Mouse (Mus musculus): ENCODE measurements around the gene Gm43191. TPM values are rescaled to one million over a fixed set of nuclear protein-coding genes. Genes with fewer than 3 reads are reported as not detected.

Gene Gm43191
- total and polyA plus RNA-seq, 3 experiments, result not detected

DNA sequence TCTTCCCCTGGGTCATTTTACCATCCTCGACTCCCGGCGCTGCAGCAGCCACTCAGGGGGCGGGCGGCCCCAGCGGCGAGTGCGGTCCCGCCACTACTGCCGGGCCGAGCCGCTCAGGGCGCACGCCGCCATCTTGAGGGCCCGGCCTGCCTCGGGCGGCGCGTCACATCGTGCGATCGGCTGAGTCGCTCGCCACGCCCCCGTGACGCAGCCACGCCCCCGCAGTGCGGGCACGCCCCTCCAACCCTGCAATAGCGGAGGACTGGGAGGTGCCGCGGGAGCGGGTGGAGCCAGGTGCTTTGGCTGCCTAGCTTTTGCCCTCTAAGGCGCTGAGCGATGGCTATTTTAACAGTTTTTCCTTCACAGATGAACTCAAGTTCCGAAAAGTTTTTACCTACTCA lies 18.6 kb downstream of the Gm43191 start, which contains the start of gene Mfsd14a:
Gene Mfsd14a (minus strand): TSS at position 215 of the 401 bp plus-strand sequence.
- Histone ChIP-seq H3K36me3 (replicated peaks) (peaks cover 49% of the 10 kb centered on the region), H3K4me1 (ENCODE audit: insufficient read depth, low read depth, low read length) (peaks cover 40% of the 10 kb centered on the region), H3K4me3 (ENCODE audit: low read depth, low read length) (peak within 1 kb of the TSS; percentile 99), H3K27me3 (ENCODE audit: insufficient read depth, low read length) (no peaks in the 10 kb centered on the region), H3K9me3 (replicated peaks) (no peaks in the 10 kb centered on the region)
- no peak for TF ChIP-seq GATA1 (IDR thresholded peaks at IDR 0.05; ENCODE audit: borderline replicate concordance, low read length)
- TF ChIP-seq GATA2 (IDR thresholded peaks at IDR 0.05; ENCODE audit: borderline replicate concordance, low read depth, low read length), result no peak
- no peak for TF ChIP-seq CTCF (IDR thresholded peaks at IDR 0.05; ENCODE audit: low read depth, low read length)
- no peak for TF ChIP-seq POLR2AphosphoS5 (IDR thresholded peaks at IDR 0.05; ENCODE audit: insufficient replicate concordance, low read depth, low read length)
- no peak for TF ChIP-seq TAL1 (conservative IDR thresholded peaks at IDR 0.05; ENCODE audit: low read depth, low read length)
- DNase-seq (ENCODE audit: low spot score) (peak; percentile 92), ATAC-seq (ENCODE audit: extremely low read depth, insufficient number of reproducible peaks, low FRiP score, poor library complexity, severe bottlenecking) (peak; percentile 89)

- DNase-seq (ENCODE audit: low spot score), result peak; percentile 52
- Histone ChIP-seq H3K4me3 (ENCODE audit: low read depth, low read length) (peak overlapping the region; percentile 99), H3K4me1 (ENCODE audit: insufficient read depth, low read depth, low read length) (peaks cover 44% of the 10 kb centered on the region)
Observed at GRCm38 (mm10) chr3:116661870-116662414, 19.1 kb downstream of the Gm43191 start.

GRCm38 (mm10) chr3:116661288-116661869 lies 19.7 kb downstream of the Gm43191 start:
- no peak for TF ChIP-seq TAL1 (conservative IDR thresholded peaks at IDR 0.05; ENCODE audit: low read depth, low read length)
- TF ChIP-seq GATA2 (IDR thresholded peaks at IDR 0.05; ENCODE audit: borderline replicate concordance, low read depth, low read length), result no peak
- no peak for TF ChIP-seq GATA1 (IDR thresholded peaks at IDR 0.05; ENCODE audit: borderline replicate concordance, low read length)
- no peak for TF ChIP-seq POLR2AphosphoS5 (IDR thresholded peaks at IDR 0.05; ENCODE audit: insufficient replicate concordance, low read depth, low read length)
- no peak for TF ChIP-seq CTCF (IDR thresholded peaks at IDR 0.05; ENCODE audit: low read depth, low read length)
- Histone ChIP-seq H3K9me3 (replicated peaks) (no peaks in the 10 kb centered on the region), H3K4me1 (ENCODE audit: insufficient read depth, low read depth, low read length) (peaks cover 47% of the 10 kb centered on the region), H3K27me3 (ENCODE audit: insufficient read depth, low read length) (no peaks in the 10 kb centered on the region), H3K36me3 (replicated peaks) (peaks cover 42% of the 10 kb centered on the region), H3K4me3 (ENCODE audit: low read depth, low read length) (peak overlapping the region; percentile 99)
- no peak for ATAC-seq (ENCODE audit: extremely low read depth, insufficient number of reproducible peaks, low FRiP score, poor library complexity, severe bottlenecking)
- DNase-seq (ENCODE audit: low spot score), result no peak

More at GRCm38 (mm10) chr3:116661870-116662414, 19.1 kb downstream of the Gm43191 start:
- Histone ChIP-seq H3K36me3 (replicated peaks) (peaks cover 44% of the 10 kb centered on the region), H3K27me3 (ENCODE audit: insufficient read depth, low read length) (no peaks in the 10 kb centered on the region), H3K9me3 (replicated peaks) (no peaks in the 10 kb centered on the region)
- TF ChIP-seq CTCF (IDR thresholded peaks at IDR 0.05; ENCODE audit: low read depth, low read length), result no peak
- 0 out of 2 replicates have a peak, but pooled peaks have one; percentile 32 for TF ChIP-seq POLR2AphosphoS5 (IDR thresholded peaks at IDR 0.05; ENCODE audit: insufficient replicate concordance, low read depth, low read length)
- TF ChIP-seq GATA2 (IDR thresholded peaks at IDR 0.05; ENCODE audit: borderline replicate concordance, low read depth, low read length), result no peak
- no peak for TF ChIP-seq GATA1 (IDR thresholded peaks at IDR 0.05; ENCODE audit: borderline replicate concordance, low read length)
- no peak for TF ChIP-seq TAL1 (conservative IDR thresholded peaks at IDR 0.05; ENCODE audit: low read depth, low read length)
- no peak; the same call in 1 of the 2 replicates for ATAC-seq (ENCODE audit: extremely low read depth, insufficient number of reproducible peaks, low FRiP score, poor library complexity, severe bottlenecking)

GRCm38 (mm10) chr3:116659856-116660430 lies 21.1 kb downstream of the Gm43191 start:
- H3K27me3 ChIP-seq (ENCODE audit: insufficient read depth, low read length), result no peaks in the 10 kb centered on the region
- TF ChIP-seq GATA1 (IDR thresholded peaks at IDR 0.05; ENCODE audit: borderline replicate concordance, low read length), result no peak
- TF ChIP-seq CTCF (IDR thresholded peaks at IDR 0.05; ENCODE audit: low read depth, low read length), result no peak
- TF ChIP-seq TAL1 (conservative IDR thresholded peaks at IDR 0.05; ENCODE audit: low read depth, low read length), result no peak
- TF ChIP-seq POLR2AphosphoS5 (IDR thresholded peaks at IDR 0.05; ENCODE audit: insufficient replicate concordance, low read depth, low read length), result no peak
- no peak for TF ChIP-seq GATA2 (IDR thresholded peaks at IDR 0.05; ENCODE audit: borderline replicate concordance, low read depth, low read length)
- H3K4me3 ChIP-seq (ENCODE audit: low read depth, low read length), result no peak overlapping the region; the same call in 1 of the 2 replicates
- no peak for ATAC-seq (ENCODE audit: extremely low read depth, insufficient number of reproducible peaks, low FRiP score, poor library complexity, severe bottlenecking)
- no peaks in the 10 kb centered on the region for H3K9me3 ChIP-seq (replicated peaks)
- H3K36me3 ChIP-seq (replicated peaks), result peaks cover 40% of the 10 kb centered on the region
- peaks cover 55% of the 10 kb centered on the region for H3K4me1 ChIP-seq (ENCODE audit: insufficient read depth, low read depth, low read length)
- no peak for DNase-seq (ENCODE audit: low spot score)

DNA sequence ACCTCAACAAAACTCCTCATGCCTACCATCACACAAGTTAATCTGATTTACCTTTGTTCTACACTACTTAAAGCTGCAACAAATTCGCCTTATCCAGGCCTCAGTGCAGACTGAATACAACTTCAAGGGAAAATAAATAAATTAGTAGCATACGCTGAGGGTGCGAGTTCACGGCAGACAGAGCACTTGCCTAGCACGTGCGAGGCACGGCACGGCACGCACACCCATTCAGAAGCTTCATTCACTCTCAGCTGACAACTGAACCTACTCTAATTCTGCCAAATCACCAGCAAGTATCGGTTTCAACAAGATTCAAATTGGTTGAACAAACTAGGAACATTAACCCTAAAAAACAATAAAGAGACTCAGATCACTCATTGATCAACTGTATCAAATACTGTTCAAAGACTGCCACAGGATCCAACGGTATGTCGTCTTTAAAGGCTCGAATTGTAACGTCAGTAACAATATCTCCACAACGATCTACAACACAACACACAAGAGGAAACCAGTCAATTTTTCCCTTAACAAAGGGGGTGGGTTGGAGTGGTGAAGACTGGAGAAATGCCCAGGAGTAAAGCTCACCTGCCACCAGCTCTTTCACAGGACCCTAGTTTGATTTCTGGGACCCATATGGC lies 22.0 kb downstream of the Gm43191 start:
- Histone ChIP-seq H3K4me3 (ENCODE audit: low read depth, low read length) (no peak overlapping the region; the same call in 1 of the 2 replicates), H3K27me3 (ENCODE audit: insufficient read depth, low read length) (no peaks in the 10 kb centered on the region), H3K9me3 (replicated peaks) (no peaks in the 10 kb centered on the region), H3K36me3 (replicated peaks) (peaks cover 35% of the 10 kb centered on the region), H3K4me1 (ENCODE audit: insufficient read depth, low read depth, low read length) (peaks cover 59% of the 10 kb centered on the region)
- TF ChIP-seq GATA1 (IDR thresholded peaks at IDR 0.05; ENCODE audit: borderline replicate concordance, low read length), result no peak
- TF ChIP-seq POLR2AphosphoS5 (IDR thresholded peaks at IDR 0.05; ENCODE audit: insufficient replicate concordance, low read depth, low read length), result no peak
- no peak for TF ChIP-seq CTCF (IDR thresholded peaks at IDR 0.05; ENCODE audit: low read depth, low read length)
- TF ChIP-seq TAL1 (conservative IDR thresholded peaks at IDR 0.05; ENCODE audit: low read depth, low read length), result no peak
- no peak for TF ChIP-seq GATA2 (IDR thresholded peaks at IDR 0.05; ENCODE audit: borderline replicate concordance, low read depth, low read length)
- DNase-seq (ENCODE audit: low spot score), result no peak
- ATAC-seq (ENCODE audit: extremely low read depth, insufficient number of reproducible peaks, low FRiP score, poor library complexity, severe bottlenecking), result no peak

Data from G1E (cell line).